Mouse (Mus musculus): ENCODE measurements at regions not wholly inside any gene's neighbourhood (a gene's known extent, or its start where the extent isn't known, plus 50 kb on each side); places are given as distances from the start of the nearest gene placed in this dataset.
"Not testable (repeated sequence)": the region's sequence is repeated elsewhere in the genome, so short reads cannot be mapped to it uniquely, and the experiment has no call there.

- no peak for ATAC-seq (ENCODE audit: insufficient number of reproducible peaks, insufficient read depth, low FRiP score, low TSS enrichment)
- no peaks in the 10 kb centered on the region for H3K27me3 ChIP-seq
- no peak overlapping the region for H3K9ac ChIP-seq
- peaks cover 4% of the 10 kb centered on the region; the same call in 1 of the 2 replicates for H3K4me1 ChIP-seq
- no peaks in the 10 kb centered on the region for H3K9me3 ChIP-seq
- no peak overlapping the region for H3K27ac ChIP-seq
- H3K36me3 ChIP-seq = no peaks in the 10 kb centered on the region
- H3K4me3 ChIP-seq = no peak overlapping the region
- H3K4me2 ChIP-seq (replicated peaks) = no peak overlapping the region
Observed at GRCm38 (mm10) chr12:46636888-46637287, 181.8 kb downstream of the Nova1 start.

- H3K27me3 ChIP-seq = no peaks in the 10 kb centered on the region
- WGBS = 8% methylated on average over 6 of the region's 6 CpGs
- no peaks in the 10 kb centered on the region for H3K36me3 ChIP-seq
- peaks cover 4% of the 10 kb centered on the region; the same call in 1 of the 2 replicates for H3K4me1 ChIP-seq
- H3K4me3 ChIP-seq = no peak overlapping the region
- ATAC-seq (ENCODE audit: insufficient number of reproducible peaks, insufficient read depth, low FRiP score, low TSS enrichment) = peak; percentile 56; the same call in 1 of the 2 replicates
- no peak overlapping the region for H3K4me2 ChIP-seq (replicated peaks)
- H3K27ac ChIP-seq = no peak overlapping the region
- H3K9ac ChIP-seq = no peak overlapping the region
- no peaks in the 10 kb centered on the region for H3K9me3 ChIP-seq
Observed at GRCm38 (mm10) chr12:46635125-46635772, 183.5 kb downstream of the Nova1 start.

- no peak overlapping the region for H3K4me3 ChIP-seq
- WGBS = 15% methylated on average over 1 of the region's 1 CpGs
- no peak overlapping the region for H3K27ac ChIP-seq
- H3K4me1 ChIP-seq = peaks cover 4% of the 10 kb centered on the region; the same call in 1 of the 2 replicates
- H3K9me3 ChIP-seq = no peaks in the 10 kb centered on the region
- no peak overlapping the region for H3K4me2 ChIP-seq (replicated peaks)
- no peaks in the 10 kb centered on the region for H3K36me3 ChIP-seq
- H3K9ac ChIP-seq = no peak overlapping the region
- no peaks in the 10 kb centered on the region for H3K27me3 ChIP-seq
- no peak for ATAC-seq (ENCODE audit: insufficient number of reproducible peaks, insufficient read depth, low FRiP score, low TSS enrichment)
Observed at GRCm38 (mm10) chr12:46634771-46635124, 184.0 kb downstream of the Nova1 start.

- not testable (repeated sequence) for ATAC-seq (ENCODE audit: insufficient number of reproducible peaks, insufficient read depth, low FRiP score, low TSS enrichment); H3K4me3 ChIP-seq; H3K4me2 ChIP-seq (replicated peaks); H3K9me3 ChIP-seq; H3K4me1 ChIP-seq; H3K27me3 ChIP-seq; H3K36me3 ChIP-seq; H3K9ac ChIP-seq; H3K27ac ChIP-seq
Observed at GRCm38 (mm10) chr12:46632384-46632783, 186.3 kb downstream of the Nova1 start.

- Histone ChIP-seq H3K27ac (no peak overlapping the region), H3K9me3 (no peaks in the 10 kb centered on the region), H3K27me3 (no peaks in the 10 kb centered on the region), H3K4me3 (no peak overlapping the region), H3K36me3 (no peaks in the 10 kb centered on the region), H3K4me1 (no peaks in the 10 kb centered on the region), H3K9ac (no peak overlapping the region), H3K4me2 (replicated peaks) (no peak overlapping the region)
- ATAC-seq (ENCODE audit: insufficient number of reproducible peaks, insufficient read depth, low FRiP score, low TSS enrichment) = no peak
- 68% methylated on average over 2 of the region's 2 CpGs for WGBS
Observed at GRCm38 (mm10) chr12:46627320-46627719, 191.4 kb downstream of the Nova1 start.

- 83% methylated on average over 2 of the region's 2 CpGs for WGBS
- Histone ChIP-seq H3K9me3 (no peaks in the 10 kb centered on the region), H3K27ac (no peak overlapping the region)
Observed at GRCm38 (mm10) chr12:46611439-46611838, 207.3 kb downstream of the Nova1 start.

GRCm38 (mm10) chr12:46609580-46610311, 209.0 kb downstream of the Nova1 start:
- Histone ChIP-seq H3K36me3 (no peaks in the 10 kb centered on the region), H3K4me1 (no peaks in the 10 kb centered on the region), H3K9ac (no peak overlapping the region), H3K4me3 (no peak overlapping the region), H3K9me3 (no peaks in the 10 kb centered on the region), H3K4me2 (replicated peaks) (no peak overlapping the region), H3K27me3 (no peaks in the 10 kb centered on the region), H3K27ac (no peak overlapping the region)
- 58% methylated on average over 12 of the region's 12 CpGs for WGBS
- ATAC-seq (ENCODE audit: insufficient number of reproducible peaks, insufficient read depth, low FRiP score, low TSS enrichment) = no peak

More at GRCm38 (mm10) chr12:46611439-46611838, 207.3 kb downstream of the Nova1 start:
- H3K9ac ChIP-seq = no peak overlapping the region
- H3K36me3 ChIP-seq = no peaks in the 10 kb centered on the region
- H3K4me3 ChIP-seq = no peak overlapping the region
- H3K4me2 ChIP-seq (replicated peaks) = no peak overlapping the region
- ATAC-seq (ENCODE audit: insufficient number of reproducible peaks, insufficient read depth, low FRiP score, low TSS enrichment) = no peak
- no peaks in the 10 kb centered on the region for H3K27me3 ChIP-seq
- H3K4me1 ChIP-seq = no peaks in the 10 kb centered on the region

- no peak for ATAC-seq (ENCODE audit: insufficient number of reproducible peaks, insufficient read depth, low FRiP score, low TSS enrichment)
Observed at GRCm38 (mm10) chr12:46608290-46608910, 210.3 kb downstream of the Nova1 start.

GRCm38 (mm10) chr12:46597200-46597599, 221.5 kb downstream of the Nova1 start:
- H3K36me3 ChIP-seq = no peaks in the 10 kb centered on the region

More at GRCm38 (mm10) chr12:46608290-46608910, 210.3 kb downstream of the Nova1 start:
- Histone ChIP-seq H3K27me3 (no peaks in the 10 kb centered on the region), H3K4me3 (no peak overlapping the region), H3K4me1 (no peaks in the 10 kb centered on the region), H3K9me3 (no peaks in the 10 kb centered on the region), H3K4me2 (replicated peaks) (no peak overlapping the region), H3K36me3 (no peaks in the 10 kb centered on the region), H3K27ac (no peak overlapping the region), H3K9ac (no peak overlapping the region)
- 87% methylated on average over 10 of the region's 10 CpGs for WGBS

GRCm38 (mm10) chr12:46568665-46569064, 250.1 kb downstream of the Nova1 start:
- 71% methylated on average over 2 of the region's 2 CpGs for WGBS
- Histone ChIP-seq H3K4me2 (replicated peaks) (no peak overlapping the region), H3K9ac (no peak overlapping the region), H3K36me3 (no peaks in the 10 kb centered on the region), H3K4me3 (no peak overlapping the region), H3K9me3 (no peaks in the 10 kb centered on the region), H3K27me3 (no peaks in the 10 kb centered on the region), H3K4me1 (no peaks in the 10 kb centered on the region), H3K27ac (no peak overlapping the region)
- ATAC-seq (ENCODE audit: insufficient number of reproducible peaks, insufficient read depth, low FRiP score, low TSS enrichment) = no peak

More at GRCm38 (mm10) chr12:46597200-46597599, 221.5 kb downstream of the Nova1 start:
- no peak overlapping the region for H3K9ac ChIP-seq
- H3K27me3 ChIP-seq = no peaks in the 10 kb centered on the region
- no peak overlapping the region for H3K27ac ChIP-seq
- ATAC-seq (ENCODE audit: insufficient number of reproducible peaks, insufficient read depth, low FRiP score, low TSS enrichment) = no peak
- no peaks in the 10 kb centered on the region for H3K9me3 ChIP-seq
- no peak overlapping the region for H3K4me3 ChIP-seq
- 44% methylated on average over 4 of the region's 4 CpGs for WGBS
- no peaks in the 10 kb centered on the region for H3K4me1 ChIP-seq
- H3K4me2 ChIP-seq (replicated peaks) = no peak overlapping the region

GRCm38 (mm10) chr12:46566324-46566723, 252.4 kb downstream of the Nova1 start:
- ATAC-seq (ENCODE audit: insufficient number of reproducible peaks, insufficient read depth, low FRiP score, low TSS enrichment) = no peak
- 64% methylated on average over 2 of the region's 2 CpGs for WGBS
- no peaks in the 10 kb centered on the region for H3K9me3 ChIP-seq

GRCm38 (mm10) chr12:46520942-46521341, 297.8 kb downstream of the Nova1 start:
- Histone ChIP-seq H3K9ac (no peak overlapping the region), H3K36me3 (no peaks in the 10 kb centered on the region), H3K9me3 (no peaks in the 10 kb centered on the region), H3K4me1 (no peaks in the 10 kb centered on the region), H3K27ac (no peak overlapping the region), H3K27me3 (no peaks in the 10 kb centered on the region), H3K4me2 (replicated peaks) (no peak overlapping the region), H3K4me3 (no peak overlapping the region)
- no peak for ATAC-seq (ENCODE audit: insufficient number of reproducible peaks, insufficient read depth, low FRiP score, low TSS enrichment)
- 22% methylated on average over 3 of the region's 3 CpGs for WGBS

More at GRCm38 (mm10) chr12:46566324-46566723, 252.4 kb downstream of the Nova1 start:
- H3K27ac ChIP-seq = no peak overlapping the region
- H3K36me3 ChIP-seq = no peaks in the 10 kb centered on the region
- no peaks in the 10 kb centered on the region for H3K4me1 ChIP-seq
- no peak overlapping the region for H3K4me2 ChIP-seq (replicated peaks)
- no peak overlapping the region for H3K9ac ChIP-seq
- no peak overlapping the region for H3K4me3 ChIP-seq
- no peaks in the 10 kb centered on the region for H3K27me3 ChIP-seq

Data from embryonic facial prominence, embryonic 12.5 days (tissue).